Mouse (Mus musculus) MEL-GATA-1-ER (cell line): ENCODE data around the gene Sept7.
"Not testable (repeated sequence)": the region's sequence is repeated elsewhere in the genome, so short reads cannot be mapped to it uniquely, and the experiment has no call there.

Experiments used
- DNase-seq: peaks from one replicate; pipeline ENCODE4 v3.0.0-alpha.2; 2012; ENCODE audit warnings: low read depth; ENCODE audit errors: extremely low read depth

Sept7 gene

GRCm38 (mm10) chr9:25253478-25253824, 1.2 kb downstream of the Sept7 start:
- DNase-seq, result no peak

- no peak for DNase-seq
Measured at GRCm38 (mm10) chr9:25260411-25260810, 8.2 kb downstream of the Sept7 start.

- no peak for DNase-seq
Measured at GRCm38 (mm10) chr9:25260979-25261378, 8.7 kb downstream of the Sept7 start.

- no peak for DNase-seq
Measured at GRCm38 (mm10) chr9:25262087-25262486, 9.8 kb downstream of the Sept7 start.

- no peak for DNase-seq
Measured at GRCm38 (mm10) chr9:25265795-25266194, 13.6 kb downstream of the Sept7 start.

- DNase-seq, result no peak
Measured at GRCm38 (mm10) chr9:25267133-25267532, 14.9 kb downstream of the Sept7 start.

- no peak for DNase-seq
Measured at GRCm38 (mm10) chr9:25267574-25267973, 15.3 kb downstream of the Sept7 start.

GRCm38 (mm10) chr9:25271902-25272301, 19.7 kb downstream of the Sept7 start:
- DNase-seq, result no peak

- DNase-seq, result no peak
Measured at GRCm38 (mm10) chr9:25289796-25290195, 37.6 kb downstream of the Sept7 start.

GRCm38 (mm10) chr9:25309505-25310182, 57.4 kb downstream of the Sept7 start:
- DNase-seq, result peak; percentile 58

GRCm38 (mm10) chr9:25314304-25314703, 62.1 kb downstream of the Sept7 start:
- no peak for DNase-seq

- DNase-seq, result peak; percentile 15
Measured at GRCm38 (mm10) chr9:25317827-25318505, 65.7 kb downstream of the Sept7 start.

- not testable (repeated sequence) for DNase-seq
Measured at GRCm38 (mm10) chr9:25319676-25320075, 67.4 kb downstream of the Sept7 start.

GRCm38 (mm10) chr9:25327727-25328370, 75.6 kb downstream of the Sept7 start:
- no peak for DNase-seq

GRCm38 (mm10) chr9:25328946-25329723, 76.9 kb downstream of the Sept7 start:
- DNase-seq, result no peak

GRCm38 (mm10) chr9:25337436-25338198, 85.4 kb downstream of the Sept7 start:
- no peak for DNase-seq

- DNase-seq, result no peak
Measured at GRCm38 (mm10) chr9:25340412-25340811, 88.2 kb downstream of the Sept7 start.

- DNase-seq, result no peak
Measured at GRCm38 (mm10) chr9:25353775-25354174, 101.5 kb downstream of the Sept7 start.

GRCm38 (mm10) chr9:25355806-25356205, 103.6 kb downstream of the Sept7 start:
- no peak for DNase-seq

GRCm38 (mm10) chr9:25357589-25357988, 105.3 kb downstream of the Sept7 start:
- DNase-seq, result no peak

- no peak for DNase-seq
Measured at GRCm38 (mm10) chr9:25358018-25358417, 105.8 kb downstream of the Sept7 start.
